Mouse (Mus musculus) bone marrow macrophage, adult 2 months (primary cell): ENCODE results near the gene Rbm19.

ENCODE experiments used
- CTCF ChIP-seq: IDR thresholded peaks from 2 replicates; pipeline ENCODE4 v1.5.1; 2012; ENCODE audit warnings: low read depth, mild to moderate bottlenecking, low read length, moderate library complexity
- POLR2A ChIP-seq: IDR thresholded peaks from 2 replicates; pipeline ENCODE4 v1.6.1; 2012; ENCODE audit warnings: mild to moderate bottlenecking, low read depth, low read length, borderline replicate concordance

- TF ChIP-seq CTCF (no peak), POLR2A (no peak)
Observed at GRCm38 (mm10) chr5:120177066-120177340, 60.7 kb downstream of the Rbm19 start.
